Mouse (Mus musculus) heart, adult 11 months (tissue): Measurements from ENCODE around the gene Rgcc.

ENCODE experiments used
- DNase-seq: peaks from one replicate; pipeline ENCODE4 v3.0.0; 2022

Rgcc gene

DNA sequence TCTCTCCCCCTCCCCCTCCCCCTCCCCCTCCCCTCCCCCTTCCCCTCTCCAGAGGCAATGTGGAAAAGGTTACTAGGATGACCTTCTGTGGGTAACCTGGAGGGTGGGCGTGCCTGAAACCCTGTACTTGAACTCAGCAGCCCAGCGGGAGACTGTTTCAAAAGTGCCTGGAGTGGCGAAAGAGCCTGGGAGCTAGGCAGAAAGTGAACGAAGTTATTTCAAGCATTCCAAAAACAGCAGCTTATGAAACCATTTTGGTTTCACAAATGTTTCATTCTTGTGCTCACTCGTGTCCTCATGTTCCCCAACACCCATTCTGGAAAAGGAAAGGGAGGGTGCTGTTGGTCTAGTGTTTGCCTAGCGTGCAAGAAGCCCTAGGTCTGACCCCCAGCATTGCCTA lies 1.6 kb downstream of the Rgcc start:
- DNase-seq = no peak

DNA sequence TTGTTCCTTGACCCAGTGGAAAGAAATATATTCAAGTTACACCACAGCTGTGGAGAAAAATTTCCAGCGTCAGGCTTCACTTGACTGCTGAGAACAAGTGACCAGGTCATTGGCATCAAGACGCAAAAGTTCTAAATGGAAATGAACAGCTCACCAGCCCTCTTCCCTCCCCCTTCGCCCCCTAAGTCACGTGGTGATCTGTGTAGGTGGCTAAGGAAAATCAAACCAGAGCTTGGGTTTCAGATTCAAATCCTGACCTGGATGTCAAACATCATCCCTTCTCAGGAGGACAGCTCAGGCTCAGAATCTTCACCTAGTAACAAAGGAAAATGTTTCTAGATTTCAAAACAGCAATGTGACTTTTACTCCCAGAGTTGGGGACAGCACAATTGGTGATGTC lies 2.2 kb downstream of the Rgcc start:
- DNase-seq = no peak

DNA sequence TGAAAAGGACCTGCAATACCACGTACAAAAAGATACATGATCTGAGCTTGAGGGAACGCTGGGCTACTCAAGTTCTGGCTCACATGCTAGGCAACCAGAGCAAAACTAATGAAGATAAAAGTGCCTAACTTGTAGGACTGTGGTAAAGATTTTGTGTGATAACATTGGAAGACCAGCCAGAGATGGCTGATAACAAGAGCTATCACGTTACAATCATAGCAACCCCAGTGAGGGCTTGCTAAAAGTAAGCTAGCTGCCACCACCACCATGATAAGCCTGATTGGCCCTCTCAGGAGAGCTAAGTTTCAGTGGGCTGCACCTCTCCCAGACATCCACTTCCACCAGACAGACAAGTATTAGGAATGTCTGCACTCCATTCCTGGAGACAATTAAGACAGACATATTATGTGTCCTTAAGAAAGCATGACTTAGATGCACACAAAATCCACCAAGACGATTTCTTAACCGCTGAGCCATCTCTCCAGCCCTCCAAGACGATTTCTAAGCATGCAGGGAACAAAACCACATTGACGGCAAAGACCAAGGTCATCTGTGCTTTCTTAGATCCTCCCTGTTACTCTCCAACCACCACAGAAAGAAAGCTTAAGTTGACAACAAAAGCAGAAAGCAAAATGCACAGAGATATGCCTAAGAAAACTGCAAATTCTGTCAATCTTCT lies 3.0 kb downstream of the Rgcc start:
- no peak for DNase-seq

DNA sequence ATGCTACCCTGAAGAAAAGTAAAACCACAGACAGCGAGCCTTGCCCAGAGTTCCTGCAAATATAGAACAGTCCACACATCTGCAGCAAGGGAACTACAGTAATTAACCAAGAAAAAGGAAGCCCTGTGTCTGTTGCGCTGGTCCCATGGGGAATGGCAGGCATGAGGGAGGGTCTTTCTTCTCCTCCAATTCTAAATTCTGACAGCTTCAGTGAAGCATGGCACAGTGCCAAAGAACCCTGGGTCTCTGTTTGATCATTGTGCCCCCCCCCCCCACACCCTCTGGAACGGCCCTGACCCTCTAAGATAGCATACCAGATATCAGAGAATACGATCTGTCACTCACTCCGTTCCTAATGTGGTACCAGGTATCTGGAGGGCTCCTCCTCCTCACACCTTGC lies 4.6 kb downstream of the Rgcc start:
- no peak for DNase-seq

DNA sequence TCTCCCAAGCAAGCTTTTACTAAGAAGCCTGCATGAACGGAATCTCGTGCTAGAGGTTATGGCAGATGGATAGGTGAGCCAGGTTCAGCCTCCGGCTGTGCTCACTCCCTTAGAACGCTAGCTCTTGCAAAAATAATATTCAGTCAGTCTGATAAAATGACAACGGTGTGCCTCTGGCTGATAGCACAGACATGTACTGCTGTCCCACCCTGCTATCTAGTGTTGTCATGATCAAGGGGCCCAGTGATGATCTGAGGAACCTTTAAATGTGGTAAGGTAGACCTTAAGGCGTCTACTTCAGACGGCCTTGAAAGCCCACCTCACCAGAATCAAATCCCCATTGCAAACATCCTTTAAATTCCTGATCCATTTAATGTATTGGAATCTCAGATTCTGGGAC lies 5.2 kb downstream of the Rgcc start:
- DNase-seq = no peak

DNA sequence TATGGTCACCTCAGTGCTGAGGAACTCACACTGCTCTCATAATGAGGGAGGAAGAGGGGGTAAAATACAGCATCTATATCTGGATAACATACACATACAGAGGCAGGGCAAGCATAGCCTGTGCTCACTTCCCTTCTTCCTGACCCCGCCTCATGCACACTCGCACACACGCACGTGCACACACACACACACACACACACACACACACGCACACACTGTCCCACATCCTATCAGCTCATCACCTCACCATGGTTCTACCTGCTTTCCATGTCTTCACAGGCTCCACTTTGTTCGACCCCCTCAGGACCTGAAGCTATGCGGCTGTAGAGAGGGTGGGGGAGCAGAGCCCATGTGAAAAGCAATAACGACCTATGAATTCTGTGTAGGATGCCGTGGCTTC lies 5.9 kb downstream of the Rgcc start:
- no peak for DNase-seq

DNA sequence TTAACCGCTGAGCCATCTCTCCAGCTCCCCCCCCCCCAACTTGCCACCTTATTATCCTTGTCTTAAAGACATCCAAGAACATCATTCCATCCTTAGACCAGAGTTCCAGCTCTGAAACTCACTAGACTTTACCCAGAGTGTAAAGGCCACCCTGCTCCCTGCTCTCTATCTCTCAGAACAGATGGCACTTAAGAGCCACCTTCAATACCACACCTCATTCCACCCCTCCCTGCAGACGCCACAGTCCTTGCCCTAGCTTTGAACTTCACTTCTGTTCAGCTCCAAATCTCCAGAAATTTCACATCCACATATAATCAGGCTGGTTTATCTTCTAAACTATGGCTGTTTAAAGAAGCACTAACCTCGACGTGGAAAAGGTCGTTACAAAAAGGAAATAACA lies 6.5 kb downstream of the Rgcc start:
- DNase-seq = no peak

DNA sequence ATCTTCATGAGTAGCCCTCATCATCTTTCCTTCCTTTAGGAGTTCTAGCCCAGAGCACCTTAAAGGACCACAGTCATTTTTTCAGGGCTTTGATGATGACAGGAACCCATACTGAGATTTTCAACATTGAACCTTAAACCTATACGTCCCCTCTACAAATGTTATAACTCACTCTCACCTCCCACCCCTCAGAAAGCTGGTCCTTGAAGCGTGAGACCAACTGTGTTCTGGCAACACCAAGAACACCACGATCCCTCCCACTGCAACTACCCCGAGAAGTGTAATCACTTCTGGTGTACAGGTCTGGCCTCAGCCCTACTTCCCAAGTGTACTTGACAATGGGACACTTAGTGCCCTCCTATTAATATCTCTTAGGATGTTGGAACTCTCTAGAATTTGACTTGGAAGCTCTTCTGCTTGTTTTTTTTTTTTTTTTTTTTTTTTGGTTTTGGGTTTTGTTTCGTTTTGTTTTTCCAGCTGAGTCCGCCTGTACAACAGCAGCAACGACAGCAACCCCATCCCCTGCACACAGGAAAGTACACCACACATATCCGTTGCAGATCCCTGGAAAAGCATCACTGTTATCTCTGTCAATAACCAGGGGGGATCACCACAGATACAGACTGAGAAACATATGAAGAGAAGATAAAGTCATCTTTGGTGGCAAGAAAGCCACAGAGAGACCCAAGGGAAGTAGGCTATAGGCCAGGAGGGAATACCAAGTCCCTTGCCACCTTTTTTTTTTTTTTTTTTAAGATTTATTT lies 7.2 kb downstream of the Rgcc start:
- DNase-seq = no peak

DNA sequence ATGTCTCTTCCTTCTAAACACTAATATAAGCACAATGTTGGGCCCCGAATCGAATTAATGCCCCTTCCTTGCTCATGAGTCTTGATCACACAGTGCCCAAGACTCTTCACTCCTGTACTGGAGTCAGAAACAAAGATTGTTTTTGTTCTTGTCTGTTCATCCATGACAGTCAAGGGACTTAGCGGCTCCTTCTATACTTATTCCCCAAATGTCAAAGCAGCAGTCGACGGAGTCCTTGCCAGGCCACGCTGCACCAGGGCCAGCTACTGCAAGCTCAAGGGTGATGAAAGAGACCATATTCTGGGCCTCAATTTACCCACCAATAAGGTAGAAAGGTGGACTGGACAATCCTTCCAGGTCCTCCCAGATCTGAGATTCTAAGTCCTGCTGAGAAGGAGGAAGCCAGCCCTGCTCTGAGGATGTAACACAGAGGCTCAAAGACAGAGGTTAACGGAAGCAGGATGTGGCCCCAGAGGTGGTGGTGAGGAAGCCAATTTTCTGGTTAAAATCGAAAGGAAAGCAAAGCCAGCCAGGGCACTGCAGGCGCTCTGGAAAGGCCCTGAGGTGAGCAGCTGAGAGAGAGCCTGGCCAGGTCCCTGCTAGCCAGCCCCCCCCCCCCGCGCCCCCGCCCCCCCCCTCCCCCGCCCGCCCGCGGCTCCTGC lies 8.2 kb downstream of the Rgcc start:
- DNase-seq = peak; percentile 98

DNA sequence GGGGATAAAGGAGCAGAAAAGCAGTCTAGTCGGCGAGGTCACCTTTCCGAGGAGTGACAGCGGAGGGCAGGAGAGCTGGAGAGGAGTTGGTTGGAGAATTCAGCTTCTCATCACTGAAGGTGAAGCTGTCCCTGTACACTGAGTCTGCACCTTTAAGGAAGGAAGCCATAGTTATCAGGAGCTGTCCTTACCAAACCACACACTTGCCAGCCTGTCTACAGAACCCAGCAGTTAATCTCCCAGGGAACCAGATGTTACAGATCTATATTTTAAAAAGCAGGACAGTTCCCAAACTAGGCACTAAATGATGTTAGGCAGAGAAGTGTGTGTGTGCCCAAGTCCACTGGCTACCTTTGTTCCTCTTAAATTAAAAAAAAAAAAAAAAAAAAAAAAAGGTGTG lies 9.8 kb downstream of the Rgcc start:
- DNase-seq = no peak

DNA sequence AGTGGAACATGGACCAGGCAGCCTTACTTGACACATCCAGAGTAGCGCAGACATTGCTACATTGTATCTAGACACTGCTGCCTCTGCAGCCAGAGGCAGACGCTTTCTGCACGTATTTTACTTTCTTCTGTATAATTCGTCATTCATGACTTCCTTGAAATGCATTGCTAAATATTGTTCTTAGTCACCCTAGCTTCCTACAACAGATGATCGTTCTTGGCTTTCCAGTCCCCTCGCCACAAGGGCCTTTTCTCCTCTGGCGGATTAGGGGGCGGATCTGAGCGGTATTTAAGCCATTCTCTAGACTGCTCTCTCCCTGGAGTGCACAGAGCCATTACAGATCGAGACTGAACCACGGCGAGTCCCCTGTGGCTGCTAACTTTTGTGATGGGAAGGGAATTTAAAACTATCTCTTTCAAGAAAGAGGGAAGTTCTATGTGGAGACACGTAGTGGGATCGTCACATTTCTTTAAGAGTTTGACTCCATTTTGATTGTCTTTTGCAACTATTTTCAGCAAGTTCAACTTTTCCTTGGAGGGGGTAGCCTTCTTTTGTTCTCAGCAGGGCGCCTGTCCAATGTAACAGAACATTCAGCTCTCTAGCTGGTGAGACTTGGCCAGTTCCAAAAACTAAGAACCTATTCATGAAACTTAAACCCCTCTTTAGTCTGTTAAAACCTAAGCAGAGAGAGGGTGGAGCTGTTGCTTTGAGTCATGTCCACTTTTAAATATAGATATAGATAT lies 10.6 kb downstream of the Rgcc start:
- no peak for DNase-seq

DNA sequence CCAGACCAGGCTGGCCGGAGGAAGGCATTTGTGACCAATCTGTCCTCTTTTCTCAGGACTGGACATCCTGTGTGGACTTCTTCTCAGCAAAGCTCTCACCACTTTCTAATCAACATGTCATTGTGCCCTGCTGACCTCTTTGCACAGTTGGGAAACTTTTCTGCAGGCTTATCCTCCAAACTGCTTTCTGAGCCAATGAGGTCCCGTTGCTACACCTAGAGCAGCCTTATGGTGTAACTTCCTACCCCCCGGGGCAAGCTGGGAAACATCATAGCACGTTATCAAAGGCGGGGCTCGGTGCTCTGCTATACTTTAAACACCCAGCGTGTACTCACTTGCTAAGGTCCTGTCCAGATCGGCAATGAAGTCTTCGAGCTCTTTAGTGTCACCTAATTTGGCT lies 11.5 kb downstream of the Rgcc start:
- DNase-seq = no peak

DNA sequence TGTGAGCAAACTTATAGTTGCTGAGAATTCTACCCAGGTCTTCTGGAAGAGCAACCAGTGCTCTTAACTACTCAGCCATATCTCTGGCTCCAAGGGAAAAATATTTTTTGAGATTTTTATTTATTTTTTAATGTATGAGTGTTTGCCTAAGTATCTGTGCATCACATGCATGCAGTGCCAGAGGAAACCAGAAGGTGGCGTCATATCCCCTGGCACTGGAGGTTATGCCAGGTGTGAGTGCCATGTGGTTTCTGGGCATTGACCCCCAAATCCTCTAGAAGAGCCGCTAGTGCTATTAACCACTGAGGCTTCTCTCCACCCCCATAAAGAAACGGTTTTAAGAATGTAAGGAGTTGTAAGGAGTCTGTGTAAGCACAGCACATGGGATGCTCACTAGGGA lies 13.2 kb downstream of the Rgcc start:
- no peak for DNase-seq

DNA sequence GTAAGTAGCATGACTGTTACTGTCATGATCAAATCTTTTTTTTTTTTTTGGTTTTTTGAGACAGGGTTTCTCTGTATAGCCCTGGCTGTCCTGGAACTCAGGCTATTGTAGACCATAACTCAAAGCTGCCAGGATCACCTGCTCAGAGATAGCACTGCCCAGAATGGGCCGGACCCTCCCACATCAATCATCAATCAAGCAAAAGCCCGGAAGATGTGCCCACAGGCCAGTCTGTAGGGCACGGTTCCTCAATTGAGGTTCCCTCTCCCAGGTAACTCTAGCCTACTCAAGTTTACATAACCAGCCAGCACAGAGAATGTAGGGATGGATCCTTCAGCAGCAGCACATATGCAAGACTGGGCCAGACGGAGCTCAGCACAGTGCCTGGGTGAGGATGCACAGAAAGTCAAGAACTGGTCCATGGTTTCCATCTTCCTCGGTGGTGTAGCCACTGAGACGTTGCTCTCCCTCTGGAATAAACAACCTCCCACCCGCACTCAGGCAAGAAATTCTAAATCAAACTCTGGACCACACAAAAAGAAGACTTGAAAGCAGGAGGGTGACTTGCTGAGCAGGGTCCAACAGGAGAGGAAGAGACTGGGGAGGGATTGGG lies 14.1 kb downstream of the Rgcc start:
- DNase-seq = peak; percentile 91

DNA sequence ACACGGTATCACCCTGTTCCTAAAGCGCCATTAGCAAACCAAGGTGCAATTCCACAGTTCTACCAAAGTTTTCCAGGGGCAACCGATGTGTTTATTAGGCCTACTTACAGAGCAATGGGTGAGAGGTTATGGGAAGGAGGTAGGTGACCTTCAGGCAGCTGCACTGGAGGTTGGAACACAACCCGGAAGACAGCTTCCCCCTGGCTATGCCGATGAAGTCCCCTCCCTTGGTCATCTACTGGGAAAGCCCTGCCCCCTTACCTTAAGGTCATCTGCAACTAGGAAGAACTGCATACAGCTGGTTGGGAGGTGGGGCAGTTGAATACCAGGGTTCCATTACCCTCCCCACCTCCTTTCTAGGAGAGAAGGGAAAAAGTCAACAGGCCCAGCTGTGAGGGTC lies 15.9 kb downstream of the Rgcc start:
- DNase-seq = no peak

DNA sequence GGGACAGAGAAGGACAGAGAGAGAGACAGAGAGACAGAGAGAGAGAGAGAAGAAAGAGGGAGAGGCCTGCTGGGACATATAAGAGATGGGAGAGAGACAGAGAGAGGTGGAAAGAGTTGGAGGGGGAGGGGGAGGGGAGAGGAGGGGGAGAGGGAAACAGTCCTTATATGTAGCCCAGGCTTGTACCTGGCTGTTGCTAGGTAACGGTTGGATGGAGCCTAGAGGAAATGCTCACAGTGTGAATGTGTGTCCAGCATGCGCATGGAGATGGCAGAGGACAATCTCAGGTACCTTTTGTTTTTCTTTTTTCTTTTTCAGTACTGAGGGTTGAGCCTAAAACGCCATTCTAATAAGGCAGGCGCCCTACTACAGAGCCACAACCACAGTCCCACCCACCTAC lies 16.8 kb downstream of the Rgcc start:
- no peak for DNase-seq

DNA sequence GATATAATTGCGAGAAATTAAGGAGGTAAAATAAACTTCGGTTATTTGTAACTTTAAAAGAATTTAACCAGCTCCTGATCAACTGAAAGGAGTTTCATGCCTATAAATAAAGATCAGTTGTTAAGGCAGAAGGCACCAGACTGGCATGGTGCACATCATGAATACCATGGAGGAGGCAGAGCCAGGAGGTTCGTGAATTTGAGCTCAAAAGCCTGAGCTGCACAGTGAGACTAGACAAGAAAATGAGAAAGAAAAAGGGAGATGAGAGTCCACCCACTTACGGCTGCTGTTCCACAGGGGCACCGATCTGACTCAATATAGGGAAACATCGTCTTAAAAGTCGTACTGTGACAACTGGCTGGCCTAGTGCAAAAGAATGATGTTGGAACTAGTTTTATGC lies 17.5 kb downstream of the Rgcc start:
- no peak for DNase-seq

DNA sequence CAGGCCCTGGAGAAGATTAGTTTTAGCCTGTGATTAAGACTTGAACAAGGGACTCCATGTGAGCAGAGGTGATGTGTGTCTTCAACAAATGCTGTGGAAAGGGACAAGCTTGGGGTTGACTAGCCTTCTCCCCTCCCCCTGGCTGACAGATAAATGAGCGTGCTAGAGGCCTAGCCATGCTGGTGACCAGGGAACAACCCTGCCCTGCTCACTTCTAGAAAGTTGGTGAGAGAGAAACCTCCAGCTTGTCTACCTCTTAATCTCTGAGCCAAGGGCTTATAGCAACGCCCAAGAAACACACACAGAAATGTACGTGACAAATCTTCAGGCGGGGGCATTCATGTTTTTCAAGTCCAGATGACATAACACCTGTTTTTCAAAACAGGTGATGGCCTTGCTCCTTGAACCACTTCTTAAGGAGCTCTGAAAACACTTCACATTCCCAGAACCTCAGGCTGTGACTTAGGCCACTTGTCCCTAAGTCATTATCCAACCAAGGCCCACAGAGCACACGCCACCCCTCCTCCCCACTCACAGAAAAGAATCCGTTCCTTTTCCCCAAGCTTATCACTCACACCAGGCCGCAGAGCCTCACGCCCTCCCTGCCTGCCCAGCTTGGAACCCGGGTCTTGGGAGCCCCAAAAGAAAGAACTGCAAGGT lies 19.4 kb downstream of the Rgcc start:
- DNase-seq = no peak

DNA sequence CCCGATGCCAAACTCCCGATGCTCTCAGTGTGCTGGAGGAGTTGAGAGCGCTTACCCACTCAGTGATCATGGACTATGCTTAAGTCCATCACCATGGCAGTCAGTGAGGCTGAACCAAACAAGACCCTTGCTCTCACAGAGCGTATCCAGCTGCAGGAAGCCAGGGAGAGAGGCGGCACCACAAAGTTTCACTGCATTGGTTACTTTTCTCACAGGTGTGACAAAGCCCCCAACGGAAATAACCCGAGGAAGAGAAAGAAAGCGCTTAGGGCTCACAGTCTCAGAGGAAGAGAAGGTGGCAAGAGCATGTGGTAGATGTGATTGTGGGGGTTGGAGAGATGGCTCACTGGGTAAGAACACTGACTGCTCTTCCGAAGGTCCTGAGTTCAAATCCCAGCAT lies 21.0 kb downstream of the Rgcc start:
- DNase-seq = no peak

DNA sequence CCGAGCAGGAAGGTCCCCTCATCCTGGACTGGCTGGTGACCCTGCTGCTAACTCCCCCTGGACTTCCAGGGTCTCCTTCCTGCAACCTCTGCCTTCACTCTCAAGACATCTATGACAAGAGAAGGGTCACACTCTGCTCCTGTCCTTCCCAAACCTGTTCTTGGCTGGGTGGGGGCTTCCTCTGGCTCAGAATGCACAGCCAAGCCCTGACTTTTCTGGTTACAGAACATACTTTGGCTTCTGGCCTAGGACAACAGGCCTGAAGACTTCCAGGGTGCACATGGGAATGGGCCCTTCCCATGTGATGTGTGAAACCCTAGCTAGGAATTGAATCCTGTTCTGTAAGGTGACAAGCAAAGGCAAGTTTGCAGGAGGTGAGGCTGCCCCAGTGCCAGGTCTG lies 22.0 kb downstream of the Rgcc start:
- DNase-seq = peak; percentile 98

DNA sequence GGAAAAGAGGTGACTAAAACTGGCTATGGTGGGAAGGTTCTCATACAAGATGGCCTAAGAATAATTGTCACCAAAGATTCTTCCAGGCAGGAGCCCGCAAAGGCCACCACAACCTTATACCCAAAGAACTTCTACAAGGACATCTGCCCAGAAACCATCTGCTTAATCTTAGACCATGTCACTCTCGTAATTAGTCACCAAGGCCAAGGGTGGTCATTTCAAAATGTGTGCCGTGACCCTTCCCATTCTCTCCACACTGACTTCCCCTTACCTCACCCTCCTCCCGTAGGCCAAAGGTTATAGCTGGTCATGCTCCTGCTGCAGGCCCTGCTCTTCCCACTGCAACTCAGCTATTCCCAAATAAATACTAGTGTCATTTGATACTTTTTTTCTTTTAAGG lies 22.5 kb downstream of the Rgcc start:
- no peak for DNase-seq

DNA sequence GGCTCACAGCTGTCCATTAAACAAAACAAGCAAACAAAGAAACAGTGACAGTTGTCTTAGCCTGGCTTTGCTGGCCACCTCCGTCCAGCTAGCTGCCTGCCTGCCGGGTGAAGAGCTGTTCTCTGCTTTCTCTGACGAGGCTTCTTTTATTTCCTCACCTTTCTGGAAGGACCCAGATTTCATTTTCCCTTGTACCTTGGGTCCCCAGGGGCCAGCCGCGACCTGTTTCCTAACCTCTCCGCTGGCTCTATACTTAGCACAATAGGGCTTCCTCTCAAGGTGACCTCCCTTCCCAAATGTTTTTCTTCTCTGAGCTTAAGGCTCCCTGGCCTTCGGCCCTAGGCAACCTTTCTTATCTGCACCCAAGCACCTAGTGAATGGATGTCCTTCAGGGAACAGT lies 23.5 kb downstream of the Rgcc start:
- DNase-seq = peak; percentile 98
